Mouse (Mus musculus) lung, adult 2 months (tissue): ENCODE measurements around the gene Olfr1444.

ENCODE experiments used
- CTCF ChIP-seq: fragments of 200-500 bp; IDR thresholded peaks from 2 replicates; pipeline ENCODE4 v1.5.1; 2011; ENCODE audit warnings: mild to moderate bottlenecking, low read length, control low read depth; ENCODE audit not compliant: insufficient read depth
- POLR2A ChIP-seq: fragments of 200-500 bp; IDR thresholded peaks from 2 replicates; pipeline ENCODE4 v1.6.1; 2011; ENCODE audit warnings: low read depth, mild to moderate bottlenecking, control low read depth, low read length, borderline replicate concordance; ENCODE audit errors: extremely low read depth

DNA sequence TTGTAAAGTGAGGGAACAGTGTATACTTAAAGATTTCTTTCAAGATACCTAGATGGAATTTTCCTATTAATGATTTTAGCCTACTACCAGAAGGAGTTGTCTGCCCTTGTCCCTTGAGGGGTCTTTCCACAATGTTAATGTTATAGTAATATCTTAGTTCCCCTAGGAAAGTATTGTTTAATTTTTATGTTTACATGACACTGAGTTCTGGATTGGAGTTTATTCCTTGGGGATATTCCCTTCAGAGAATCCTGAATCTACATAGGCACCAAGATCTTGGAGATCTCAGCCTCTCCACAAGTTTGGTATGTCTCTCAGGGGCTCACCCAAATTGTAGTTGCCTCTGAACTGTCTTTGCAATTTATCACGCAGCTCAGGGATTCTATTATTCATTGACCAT, at the start of gene Olfr1444:
- no peak for TF ChIP-seq CTCF
- TF ChIP-seq POLR2A, result no peak
